Mouse (Mus musculus) kidney, adult 8-10 months (tissue): ENCODE results near the gene Cyp11a1.
A peak's percentile ranks its signal among the peaks of the same experiment; 100 is the strongest.

Source experiments
- DNase-seq, 2 experiments: peaks; one replicate each; pipeline ENCODE4 v3.0.0; 2022

Gene Cyp11a1

DNA sequence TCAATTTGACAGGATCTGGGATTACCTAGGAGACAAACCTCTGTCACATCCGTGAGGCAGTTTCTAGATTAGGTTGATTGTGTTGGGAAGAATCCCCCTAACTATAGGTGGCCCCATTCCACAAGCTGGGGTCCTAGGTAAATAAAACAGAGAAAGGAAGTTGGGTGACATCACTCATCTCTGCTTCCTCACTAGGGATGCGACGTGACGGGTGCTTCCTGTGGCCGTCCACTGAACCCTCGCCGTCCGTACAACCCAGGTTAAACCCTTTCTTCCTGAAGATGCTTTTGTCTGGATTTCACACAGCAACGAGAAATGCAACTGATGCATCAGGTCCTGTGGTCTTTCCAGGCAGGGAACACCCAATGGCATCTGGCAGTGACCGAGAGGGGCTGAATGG lies 40.9 kb downstream of the Cyp11a1 start:
- DNase-seq = peak; percentile 38 to 50

DNA sequence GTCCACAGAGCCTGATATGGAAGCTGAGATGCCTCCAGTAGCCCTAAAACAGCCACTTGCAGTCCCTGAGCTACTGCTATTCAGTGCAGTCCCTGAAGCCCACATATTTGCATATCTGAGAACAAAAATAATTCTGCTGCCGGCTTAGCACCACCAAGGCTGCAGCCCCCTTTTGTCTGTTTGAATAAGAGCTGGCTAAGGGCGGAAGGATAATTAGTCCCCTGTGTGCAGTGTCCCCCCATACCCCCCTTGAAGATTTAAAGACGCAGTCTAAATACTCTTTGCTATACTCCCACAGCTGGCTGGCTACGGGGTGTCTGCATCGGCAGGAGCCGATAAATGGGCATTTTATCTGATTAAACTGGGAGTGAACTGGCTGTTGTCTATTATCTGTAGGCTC lies 42.4 kb downstream of the Cyp11a1 start:
- DNase-seq = no peak

DNA sequence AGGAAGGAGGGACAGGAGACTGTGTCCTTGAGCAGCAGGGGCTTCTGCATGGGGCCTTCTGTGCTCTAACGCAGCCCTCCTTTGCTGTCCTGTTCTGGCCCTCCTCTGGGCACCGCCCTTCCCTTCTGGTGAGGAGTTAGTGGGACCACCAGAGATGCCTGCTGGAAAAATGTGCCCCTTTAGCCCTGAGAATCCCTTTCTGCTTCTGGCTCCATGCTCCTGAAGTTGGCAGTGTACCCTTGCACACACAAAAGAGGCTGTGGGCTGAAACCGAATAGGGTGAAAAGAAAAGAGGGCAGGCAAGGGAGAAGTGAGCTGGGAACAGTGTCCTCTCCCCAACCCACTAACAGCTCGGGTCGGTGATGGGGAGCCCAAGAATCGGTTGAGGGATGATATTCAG lies 43.0 kb downstream of the Cyp11a1 start:
- DNase-seq = no peak

DNA sequence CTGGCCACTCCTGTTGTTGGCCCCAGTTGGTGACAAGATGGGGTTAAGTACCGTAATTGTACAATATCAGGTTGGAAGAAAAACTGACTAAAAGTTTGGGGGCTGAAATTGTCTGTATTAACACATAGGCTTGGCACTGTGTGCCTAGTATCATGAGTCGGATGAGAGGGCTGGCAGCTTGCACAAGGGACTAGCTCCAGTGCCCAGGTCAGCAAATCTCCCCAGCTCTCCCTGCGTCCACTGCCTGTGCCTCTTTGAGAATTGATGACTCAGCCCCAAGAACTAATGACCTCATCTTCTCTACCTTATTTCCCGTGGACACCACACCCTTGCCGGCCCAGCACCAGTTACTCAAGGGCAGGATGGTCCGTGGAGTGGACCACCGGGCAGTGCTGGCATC lies 43.6 kb downstream of the Cyp11a1 start:
- DNase-seq = no peak

DNA sequence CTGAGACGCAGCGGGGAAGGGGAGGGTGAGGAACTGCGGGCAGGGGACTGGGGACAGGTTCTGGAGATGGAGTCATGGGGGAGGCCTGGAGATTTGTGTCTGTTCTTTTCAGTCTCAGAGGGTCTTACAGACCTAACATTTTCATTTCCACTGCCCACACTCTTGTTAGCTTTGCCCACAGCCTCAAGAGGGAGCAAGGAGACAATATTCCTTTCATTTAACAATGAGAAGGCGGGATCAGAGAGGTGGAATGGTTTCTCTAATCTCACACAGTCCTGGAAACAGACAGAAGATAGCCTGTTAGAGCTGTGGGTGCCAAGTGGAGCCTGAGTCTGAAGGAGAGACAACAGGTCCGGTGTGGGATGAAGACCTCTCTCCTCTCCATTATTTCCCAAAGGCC lies 45.7 kb downstream of the Cyp11a1 start:
- no peak for DNase-seq

DNA sequence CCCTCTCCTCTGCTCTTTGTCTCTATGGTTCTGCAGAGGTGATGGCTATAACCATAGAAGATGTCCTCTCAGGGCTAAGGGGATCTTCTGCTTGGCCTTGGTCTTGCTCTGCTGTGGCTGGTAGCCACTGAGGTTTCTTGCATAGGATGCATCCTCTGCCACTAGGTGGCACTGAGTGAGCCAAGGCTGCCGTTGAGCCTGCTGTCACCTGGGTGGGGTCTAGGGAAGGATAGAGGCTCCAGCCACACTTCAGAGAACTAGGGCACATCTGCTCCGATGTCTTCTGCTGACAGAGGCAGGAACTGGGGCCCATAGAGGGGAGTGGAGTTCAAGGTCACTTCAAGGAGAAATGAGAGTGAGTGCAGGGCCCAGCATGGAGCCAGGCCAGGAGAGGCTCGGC lies 46.9 kb downstream of the Cyp11a1 start:
- DNase-seq = peak in 1 of 2 experiments; percentile 45

DNA sequence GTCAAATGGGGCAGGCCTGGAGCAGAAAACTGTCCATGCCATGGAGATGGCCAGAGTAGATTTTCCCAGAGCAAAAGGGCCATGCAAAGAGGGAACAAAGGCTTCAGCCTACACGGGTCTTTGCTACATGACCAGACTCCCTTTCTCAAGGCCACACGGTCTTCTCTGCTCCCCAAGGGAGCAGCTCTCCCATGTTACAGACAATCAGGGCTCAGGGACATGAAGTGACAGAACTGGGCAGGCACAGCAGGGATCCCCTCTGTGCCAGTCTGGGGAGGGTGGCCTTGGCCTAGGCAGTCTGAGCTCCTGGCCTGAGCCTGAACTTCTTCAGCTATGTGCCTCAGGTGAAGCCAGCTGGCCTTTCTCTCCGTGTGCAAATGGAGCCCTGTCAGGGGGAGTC lies 47.3 kb downstream of the Cyp11a1 start:
- no peak for DNase-seq

DNA sequence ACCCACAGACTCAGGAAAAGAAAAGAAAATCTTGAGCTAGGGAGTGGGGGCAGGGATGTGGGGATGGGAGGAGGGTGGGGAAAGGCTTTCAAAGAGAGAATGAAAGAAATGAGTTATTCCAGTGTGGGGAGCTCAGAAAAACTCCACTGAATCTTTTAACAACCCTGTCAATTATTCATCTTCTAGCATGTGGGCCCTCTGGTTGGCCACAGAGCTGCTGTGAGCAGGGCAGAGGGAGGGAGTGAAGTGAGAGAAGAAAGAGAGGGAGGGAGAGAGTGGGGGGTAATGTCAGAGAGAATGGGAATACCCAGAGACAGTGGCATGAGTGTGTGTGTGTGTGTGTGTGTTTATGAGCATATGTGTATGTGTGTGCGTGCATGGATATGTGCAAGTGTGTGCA lies 47.8 kb downstream of the Cyp11a1 start:
- no peak for DNase-seq

DNA sequence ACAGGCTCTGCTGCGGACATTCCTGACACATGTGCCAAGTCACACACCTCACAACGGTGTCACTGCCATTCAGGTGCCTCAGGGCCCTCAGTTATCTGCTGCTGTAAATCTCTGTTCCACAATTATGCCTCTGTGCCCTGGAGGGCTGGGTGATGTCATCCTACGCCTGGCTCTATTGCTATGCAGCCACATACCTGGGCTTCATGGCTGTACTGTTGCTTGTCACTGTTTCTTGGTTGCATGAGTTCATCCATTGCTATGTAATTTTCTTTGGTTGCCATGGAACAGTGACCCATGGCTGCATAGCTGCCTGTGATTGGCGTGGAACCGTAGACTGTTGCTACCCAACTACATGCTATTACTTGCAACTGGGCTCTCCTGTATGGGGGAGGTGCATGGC lies 49.5 kb downstream of the Cyp11a1 start:
- DNase-seq = peak in 1 of 2 experiments; percentile 20

DNA sequence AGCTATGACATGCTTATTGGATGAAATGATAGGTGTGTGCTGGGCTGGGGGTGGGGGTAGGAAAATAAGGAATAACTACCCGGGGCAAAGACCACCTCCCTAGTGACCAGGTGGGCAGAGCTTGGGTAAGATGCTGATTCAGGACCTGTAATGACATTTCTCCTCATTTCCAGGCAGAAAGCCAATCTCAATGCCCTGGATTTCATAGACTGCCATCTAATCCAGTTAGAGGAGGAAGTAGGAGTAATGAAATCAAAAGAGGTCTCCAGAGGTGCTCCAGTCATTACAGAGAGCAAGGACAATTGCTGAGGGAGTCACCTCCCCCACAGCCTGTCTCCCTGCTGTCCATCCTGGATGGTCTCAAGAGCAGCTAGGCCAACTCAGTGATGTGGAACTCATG lies 53.7 kb downstream of the Cyp11a1 start:
- DNase-seq = no peak

DNA sequence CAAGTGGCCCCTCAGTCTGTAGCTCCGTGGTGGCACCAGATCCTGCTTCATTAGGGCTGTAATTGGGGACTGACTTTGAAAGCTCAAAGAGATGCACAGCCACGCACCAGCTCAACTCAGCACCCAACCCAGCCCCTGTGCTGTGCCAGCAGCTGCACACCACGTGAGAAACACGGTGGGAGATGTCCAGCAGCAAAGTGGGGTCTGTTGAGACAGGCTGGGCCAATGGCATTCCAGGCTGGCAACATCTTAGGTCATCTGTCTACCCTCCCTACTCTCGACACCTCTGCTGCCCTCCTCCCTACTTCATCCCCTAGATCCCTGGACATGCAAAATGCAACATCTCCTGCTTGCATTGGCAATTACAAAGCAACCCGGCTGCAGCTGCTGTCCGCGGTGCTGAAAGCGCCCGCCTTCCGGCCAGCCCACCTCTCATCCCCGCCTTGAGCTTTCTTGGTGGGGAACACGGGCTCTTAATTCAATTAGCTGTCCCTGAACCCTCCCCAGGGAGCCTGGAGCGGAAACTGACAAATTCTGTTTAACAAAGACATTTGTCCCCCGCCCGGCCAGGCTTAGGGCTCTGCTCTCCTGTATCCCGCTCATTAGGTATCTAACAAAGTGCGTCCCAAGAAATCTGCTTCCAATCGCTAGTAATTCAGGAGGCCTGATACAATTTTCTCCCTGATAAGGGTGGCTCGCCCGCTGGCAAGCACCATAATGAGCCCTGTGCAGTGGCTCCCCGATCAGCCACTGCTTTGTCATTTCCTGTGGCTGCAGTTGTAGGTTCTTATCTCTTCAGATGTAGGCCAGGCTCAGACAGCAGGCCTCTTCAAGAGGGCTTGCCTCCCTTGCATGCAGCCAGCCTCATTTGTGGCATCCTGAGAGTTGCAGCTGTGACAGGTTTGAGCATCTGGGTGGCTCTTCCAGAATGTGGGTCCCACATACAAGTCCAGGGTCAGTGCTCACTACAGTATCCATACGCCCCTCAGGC lies 54.8 kb downstream of the Cyp11a1 start:
- peak in 1 of 2 experiments; percentile 33 for DNase-seq

DNA sequence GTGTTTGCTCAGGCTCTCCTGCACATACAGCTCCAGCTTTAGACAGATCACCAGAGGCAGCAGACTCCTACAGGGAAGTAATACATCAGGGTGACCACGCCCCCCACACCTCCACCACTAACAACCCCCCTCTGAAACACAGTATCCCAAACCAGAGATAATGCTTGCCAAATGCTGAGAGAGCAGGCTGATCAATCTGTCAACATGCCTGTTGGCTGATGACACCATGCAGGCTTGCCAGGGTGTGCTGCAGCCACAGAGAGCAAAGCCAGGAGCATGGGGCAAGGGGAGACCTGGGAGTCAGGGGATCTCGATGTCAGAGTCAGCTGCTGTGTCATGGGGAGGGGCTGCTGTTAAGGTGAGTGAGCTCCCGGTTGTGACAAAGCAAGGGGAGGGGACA lies 57.3 kb downstream of the Cyp11a1 start, which contains the start of gene Stra6:
Gene Stra6, plus strand, starts transcription at position 258 of the 400 bp plus-strand sequence.
- no peak for DNase-seq

DNA sequence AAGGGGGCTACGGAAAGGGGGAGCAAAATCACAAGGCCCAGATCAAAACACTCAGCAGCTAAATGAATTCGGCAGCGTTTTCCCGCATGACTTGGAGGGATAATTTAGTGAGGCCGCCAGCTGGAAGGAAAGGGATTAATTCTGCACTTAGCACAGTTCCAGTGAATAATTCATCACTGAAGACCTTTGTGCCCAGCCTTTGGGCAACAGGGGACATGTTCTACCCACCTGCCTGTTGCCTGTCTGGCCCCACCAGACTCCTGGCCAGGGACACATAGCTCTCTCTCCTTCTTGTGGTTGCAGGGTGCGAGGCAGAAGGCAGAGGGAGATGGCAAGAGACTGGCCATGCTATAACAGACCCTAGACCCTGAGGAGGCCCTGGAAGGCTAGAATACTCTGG lies 59.3 kb downstream of the Cyp11a1 start:
- DNase-seq = peak in 1 of 2 experiments; percentile 20

DNA sequence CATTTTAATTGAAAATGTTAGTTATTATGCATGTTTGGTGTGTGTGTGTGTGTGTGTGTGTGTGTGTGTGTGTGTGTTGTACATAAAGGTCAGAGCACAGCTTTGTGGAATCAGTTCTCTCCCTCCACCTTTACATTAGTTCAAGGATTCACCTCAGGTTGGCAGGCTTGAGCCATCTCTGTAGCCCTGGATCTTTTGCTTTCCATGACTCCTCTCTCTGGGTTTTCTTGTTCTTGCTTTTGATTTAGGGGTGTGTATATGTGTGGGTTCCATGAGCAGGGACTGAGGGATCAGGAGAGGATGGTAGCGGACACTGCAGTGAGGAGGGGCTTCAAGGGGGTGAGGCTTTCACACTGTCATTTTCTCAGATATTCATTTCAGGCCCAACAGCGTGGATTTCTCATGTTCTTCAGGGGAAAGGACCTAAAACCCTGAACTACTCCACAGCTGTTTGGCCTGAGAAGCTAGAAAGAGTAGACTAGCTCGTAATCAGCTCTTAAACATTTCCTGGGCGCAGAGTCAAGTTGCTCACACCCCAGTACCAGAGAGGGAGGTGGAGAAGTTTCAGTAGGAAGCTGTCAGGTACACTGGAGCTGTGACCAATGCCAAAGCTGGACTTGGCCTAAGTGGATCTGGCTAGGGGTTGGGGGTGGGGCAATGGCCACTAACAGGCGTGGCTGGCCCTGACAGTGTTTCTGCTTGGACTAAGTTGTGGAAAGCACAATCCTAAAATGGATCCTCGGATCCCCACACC lies 59.9 kb downstream of the Cyp11a1 start:
- no peak for DNase-seq

DNA sequence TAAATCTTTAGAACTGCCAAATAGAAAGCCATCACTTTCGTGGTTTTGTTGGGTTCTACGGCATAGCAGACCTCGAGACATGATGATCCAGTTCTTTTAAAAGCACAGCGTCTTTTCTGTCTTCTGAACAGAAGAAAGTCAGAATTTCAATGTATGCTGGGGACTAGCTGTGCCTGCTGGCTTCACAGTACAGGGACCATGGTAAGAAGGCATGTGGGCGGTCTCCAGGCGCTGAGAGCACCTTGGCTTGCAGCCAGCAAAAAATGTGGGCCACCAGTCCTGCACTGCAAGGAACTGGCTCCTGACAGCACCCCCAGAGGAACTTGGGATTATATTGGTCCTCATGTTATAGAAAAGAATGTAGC lies 60.5 kb downstream of the Cyp11a1 start:
- no peak for DNase-seq

DNA sequence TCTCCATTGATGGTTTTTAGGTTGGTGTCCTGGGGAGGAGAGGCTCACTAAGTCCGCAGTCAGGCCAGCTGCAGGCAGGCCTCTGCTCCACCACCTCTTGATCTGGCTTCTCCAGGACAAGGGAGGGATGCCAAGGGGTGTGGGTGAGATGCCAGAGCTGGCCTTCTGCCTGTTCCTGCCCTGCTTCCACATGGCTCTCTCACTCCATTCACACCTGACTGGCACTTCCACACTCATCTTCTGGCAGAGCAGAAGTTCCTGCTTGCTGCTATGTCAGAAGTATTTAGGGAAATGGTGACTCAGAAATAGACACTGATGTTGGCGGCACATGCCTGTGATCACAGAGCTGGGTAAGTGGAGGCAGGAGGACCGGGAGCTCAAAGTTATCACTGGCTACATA lies 61.3 kb downstream of the Cyp11a1 start:
- DNase-seq = no peak

DNA sequence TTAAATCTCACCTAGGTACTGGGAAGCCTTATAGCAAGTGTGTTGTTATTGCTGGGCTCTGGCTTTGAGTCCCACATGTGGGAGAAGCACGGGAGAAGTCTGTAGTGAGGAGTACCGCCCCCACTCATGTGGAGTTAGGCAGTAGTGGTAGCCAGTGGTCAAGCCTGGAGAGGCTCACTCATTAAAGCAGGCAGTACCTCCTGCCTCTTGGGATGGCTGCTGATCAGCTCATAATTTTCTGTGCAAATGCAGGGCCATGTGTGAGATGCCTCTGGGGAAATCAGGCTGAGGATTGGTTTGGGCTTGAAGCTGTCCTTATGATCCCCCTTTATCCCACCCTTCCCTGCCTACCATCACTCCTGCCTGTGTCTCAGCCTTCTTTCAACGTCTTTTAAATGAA lies 68.3 kb downstream of the Cyp11a1 start:
- DNase-seq = no peak
